Mouse (Mus musculus): Measurements from ENCODE around the gene Pole3. TPM values are rescaled to one million over a fixed set of nuclear protein-coding genes. Genes with fewer than 3 reads are reported as not detected.

Gene Pole3
- polyA plus RNA-seq, 1 experiment from 2014 or later = 115 TPM

GRCm38 (mm10) chr4:62544801-62545200, 19.9 kb upstream of the Pole3 start:
- no peak for ATAC-seq (ENCODE audit: low FRiP score)
- H3K9ac ChIP-seq = no peak overlapping the region
- H3K36me3 ChIP-seq (replicated peaks) = no peaks in the 10 kb centered on the region
- H3K4me3 ChIP-seq (replicated peaks) = no peak overlapping the region
- H3K4me2 ChIP-seq = no peak overlapping the region
- no peaks in the 10 kb centered on the region for H3K4me1 ChIP-seq
- H3K27ac ChIP-seq = no peak overlapping the region
- H3K9me3 ChIP-seq = no peaks in the 10 kb centered on the region
- no peaks in the 10 kb centered on the region for H3K27me3 ChIP-seq

GRCm38 (mm10) chr4:62543782-62544181, 18.9 kb upstream of the Pole3 start:
- Histone ChIP-seq H3K36me3 (replicated peaks) (no peaks in the 10 kb centered on the region), H3K4me3 (replicated peaks) (no peak overlapping the region), H3K27me3 (no peaks in the 10 kb centered on the region), H3K4me2 (no peak overlapping the region), H3K27ac (no peak overlapping the region), H3K4me1 (no peaks in the 10 kb centered on the region), H3K9ac (no peak overlapping the region), H3K9me3 (no peaks in the 10 kb centered on the region)
- no peak for ATAC-seq (ENCODE audit: low FRiP score)
- 87% methylated on average over 6 of the region's 6 CpGs for WGBS

- no peak overlapping the region for H3K9ac ChIP-seq
- H3K9me3 ChIP-seq = no peaks in the 10 kb centered on the region
- 78% methylated on average over 3 of the region's 3 CpGs for WGBS
- H3K4me1 ChIP-seq = no peaks in the 10 kb centered on the region
- H3K27ac ChIP-seq = no peak overlapping the region
- no peaks in the 10 kb centered on the region for H3K36me3 ChIP-seq (replicated peaks)
- H3K4me2 ChIP-seq = no peak overlapping the region
- no peak overlapping the region for H3K4me3 ChIP-seq (replicated peaks)
- H3K27me3 ChIP-seq = no peaks in the 10 kb centered on the region
- ATAC-seq (ENCODE audit: low FRiP score) = no peak
Measured at GRCm38 (mm10) chr4:62541802-62542201, 16.9 kb upstream of the Pole3 start.

- no peak for ATAC-seq (ENCODE audit: low FRiP score)
- no peak overlapping the region for H3K27ac ChIP-seq
- 87% methylated on average over 6 of the region's 6 CpGs for WGBS
- H3K4me3 ChIP-seq (replicated peaks) = no peak overlapping the region
- H3K27me3 ChIP-seq = no peaks in the 10 kb centered on the region
- H3K4me2 ChIP-seq = no peak overlapping the region
- H3K9me3 ChIP-seq = no peaks in the 10 kb centered on the region
- H3K36me3 ChIP-seq (replicated peaks) = no peaks in the 10 kb centered on the region
- no peaks in the 10 kb centered on the region; the same call in 1 of the 2 replicates for H3K4me1 ChIP-seq
- no peak overlapping the region for H3K9ac ChIP-seq
Measured at GRCm38 (mm10) chr4:62533729-62534128, 8.9 kb upstream of the Pole3 start.

- H3K27ac ChIP-seq = no peak overlapping the region
- no peak overlapping the region for H3K4me2 ChIP-seq
- 85% methylated on average over 4 of the region's 4 CpGs for WGBS
- no peak overlapping the region for H3K4me3 ChIP-seq (replicated peaks)
- no peak for ATAC-seq (ENCODE audit: low FRiP score)
- peaks cover 9% of the 10 kb centered on the region for H3K36me3 ChIP-seq (replicated peaks)
- no peaks in the 10 kb centered on the region for H3K27me3 ChIP-seq
- peaks cover 11% of the 10 kb centered on the region for H3K4me1 ChIP-seq
- no peak overlapping the region for H3K9ac ChIP-seq
- H3K9me3 ChIP-seq = no peaks in the 10 kb centered on the region
Measured at GRCm38 (mm10) chr4:62527655-62528054, 2.8 kb upstream of the Pole3 start.

- Histone ChIP-seq H3K27me3 (no peaks in the 10 kb centered on the region), H3K27ac (no peak overlapping the region), H3K4me3 (replicated peaks) (no peak overlapping the region), H3K9ac (no peak overlapping the region), H3K4me1 (peaks cover 11% of the 10 kb centered on the region), H3K4me2 (no peak overlapping the region), H3K9me3 (no peaks in the 10 kb centered on the region), H3K36me3 (replicated peaks) (peaks cover 14% of the 10 kb centered on the region)
- no peak for ATAC-seq (ENCODE audit: low FRiP score)
- WGBS = 59% methylated on average over 2 of the region's 2 CpGs
Measured at GRCm38 (mm10) chr4:62526256-62526655, 1.4 kb upstream of the Pole3 start.

- Histone ChIP-seq H3K4me1 (peaks cover 13% of the 10 kb centered on the region), H3K27me3 (no peaks in the 10 kb centered on the region), H3K4me2 (peak overlapping the region; percentile 88), H3K4me3 (replicated peaks) (peak overlapping the region; percentile 81), H3K9ac (no peak overlapping the region), H3K9me3 (no peaks in the 10 kb centered on the region), H3K27ac (no peak overlapping the region), H3K36me3 (replicated peaks) (peaks cover 14% of the 10 kb centered on the region)
- no peak for ATAC-seq (ENCODE audit: low FRiP score)
- WGBS = 2% methylated on average over 10 of the region's 10 CpGs
Measured at GRCm38 (mm10) chr4:62525489-62525811, 582 bp upstream of the Pole3 start.

- Histone ChIP-seq H3K36me3 (replicated peaks) (peaks cover 14% of the 10 kb centered on the region), H3K9me3 (no peaks in the 10 kb centered on the region), H3K27me3 (no peaks in the 10 kb centered on the region), H3K4me3 (replicated peaks) (no peak overlapping the region), H3K4me2 (no peak overlapping the region), H3K27ac (no peak overlapping the region), H3K9ac (no peak overlapping the region), H3K4me1 (peaks cover 37% of the 10 kb centered on the region)
- 91% methylated on average over 2 of the region's 2 CpGs for WGBS
- no peak for ATAC-seq (ENCODE audit: low FRiP score)
Measured at GRCm38 (mm10) chr4:62520892-62521400, 3.9 kb downstream of the Pole3 start.

GRCm38 (mm10) chr4:62519849-62520233, 5.0 kb downstream of the Pole3 start, which contains the start of gene Alad:
Gene Alad (minus strand): TSS chr4:62519918.
- peak within 1 kb of the TSS; percentile 79 for H3K27ac ChIP-seq
- peaks cover 38% of the 10 kb centered on the region for H3K4me1 ChIP-seq
- peak within 1 kb of the TSS; percentile 75 for H3K4me2 ChIP-seq
- 1% methylated on average over 37 of the region's 37 CpGs for WGBS
- H3K9me3 ChIP-seq = no peaks in the 10 kb centered on the region
- H3K36me3 ChIP-seq (replicated peaks) = peaks cover 14% of the 10 kb centered on the region
- H3K4me3 ChIP-seq (replicated peaks) = peak within 1 kb of the TSS; percentile 76
- H3K9ac ChIP-seq = peak within 1 kb of the TSS; percentile 75
- no peaks in the 10 kb centered on the region for H3K27me3 ChIP-seq
- peak; percentile 93 for ATAC-seq (ENCODE audit: low FRiP score)

- ATAC-seq (ENCODE audit: low FRiP score) = peak; percentile 80
- Histone ChIP-seq H3K27ac (peak overlapping the region; percentile 79), H3K9me3 (no peaks in the 10 kb centered on the region), H3K27me3 (no peaks in the 10 kb centered on the region), H3K4me3 (replicated peaks) (peak overlapping the region; percentile 76), H3K4me2 (peak overlapping the region; percentile 75), H3K9ac (peak overlapping the region; percentile 75), H3K36me3 (replicated peaks) (peaks cover 14% of the 10 kb centered on the region), H3K4me1 (peaks cover 34% of the 10 kb centered on the region)
- 3% methylated on average over 26 of the region's 26 CpGs for WGBS
Measured at GRCm38 (mm10) chr4:62519122-62519848, 5.6 kb downstream of the Pole3 start.

- no peak for ATAC-seq (ENCODE audit: low FRiP score)
- no peaks in the 10 kb centered on the region for H3K9me3 ChIP-seq
- H3K4me3 ChIP-seq (replicated peaks) = peak overlapping the region; percentile 76
- WGBS = 52% methylated on average over 13 of the region's 13 CpGs
- H3K27ac ChIP-seq = no peak overlapping the region
- H3K4me1 ChIP-seq = peaks cover 27% of the 10 kb centered on the region
- H3K4me2 ChIP-seq = peak overlapping the region; percentile 75
- H3K36me3 ChIP-seq (replicated peaks) = peaks cover 17% of the 10 kb centered on the region
- H3K9ac ChIP-seq = peak overlapping the region; percentile 75
- H3K27me3 ChIP-seq = no peaks in the 10 kb centered on the region
Measured at GRCm38 (mm10) chr4:62518416-62519121, 6.3 kb downstream of the Pole3 start.

- Histone ChIP-seq H3K9ac (no peak overlapping the region), H3K4me2 (peak overlapping the region; percentile 75; the same call in 1 of the 2 replicates), H3K27ac (no peak overlapping the region), H3K27me3 (no peaks in the 10 kb centered on the region), H3K36me3 (replicated peaks) (peaks cover 16% of the 10 kb centered on the region), H3K4me1 (peaks cover 26% of the 10 kb centered on the region), H3K9me3 (no peaks in the 10 kb centered on the region), H3K4me3 (replicated peaks) (no peak overlapping the region)
- no peak for ATAC-seq (ENCODE audit: low FRiP score)
- WGBS = 84% methylated on average over 10 of the region's 10 CpGs
Measured at GRCm38 (mm10) chr4:62517538-62518415, 7.1 kb downstream of the Pole3 start.

Measured in forebrain, embryonic 12.5 days (tissue).